Comparison of ENCODE assay signal across 28 mouse cellular contexts in genomic region chr10:42968332-42968731, GRCm38 (mm10).
DNase-seq lines count a peak whose midpoint lies in the region; ATAC-seq lines count a peak whose summit lies in the region.
"Had no signal": no experiment of that assay in that cellular context is flagged by ENCODE, and none has a peak within 500 bp of the region (broad histone marks: within the 10 kb centered on the region; RNA-seq: fewer than 3 reads in every experiment).

No protein-coding gene starts in this region.

- H3K9me3 ChIP-seq in midbrain, embryonic 13.5 days: no peaks in the 10 kb centered on the region
- no peaks in the 10 kb centered on the region for H3K9me3 ChIP-seq in midbrain, embryonic 16.5 days (replicated peaks; ENCODE audit: control insufficient read depth, low read length, poor library complexity, severe bottlenecking)
- H3K9me3 ChIP-seq in forebrain, embryonic 13.5 days (replicated peaks): no peaks in the 10 kb centered on the region
- H3K9me3 ChIP-seq: embryonic facial prominence, embryonic 13.5 days; liver, embryonic 12.5 days; neural tube, embryonic 15.5 days had no signal

- H3K27me3 ChIP-seq in midbrain, embryonic 13.5 days: peaks cover 2% of the 10 kb centered on the region
- H3K27me3 ChIP-seq in midbrain, embryonic 16.5 days (ENCODE audit: control insufficient read depth, insufficient read depth, low read depth, low read length): no peaks in the 10 kb centered on the region
- H3K27me3 ChIP-seq in forebrain, embryonic 13.5 days: no peaks in the 10 kb centered on the region
- H3K27me3 ChIP-seq: neural tube, embryonic 15.5 days had no signal

- H3K4me2 ChIP-seq in midbrain, embryonic 13.5 days (replicated peaks): no peak overlapping the region
- no peak overlapping the region for H3K4me2 ChIP-seq in midbrain, embryonic 16.5 days (ENCODE audit: low read length)
- no peak overlapping the region for H3K4me2 ChIP-seq in forebrain, embryonic 13.5 days
- H3K4me2 ChIP-seq: embryonic facial prominence, embryonic 13.5 days; liver, embryonic 12.5 days; neural tube, embryonic 15.5 days had no signal

- no peaks in the 10 kb centered on the region for H3K36me3 ChIP-seq in midbrain, embryonic 13.5 days
- H3K36me3 ChIP-seq in midbrain, embryonic 16.5 days (ENCODE audit: control insufficient read depth, insufficient read depth, low read length): no peaks in the 10 kb centered on the region
- H3K36me3 ChIP-seq in forebrain, embryonic 13.5 days (ENCODE audit: poor library complexity, severe bottlenecking): no peaks in the 10 kb centered on the region
- H3K36me3 ChIP-seq: embryonic facial prominence, embryonic 13.5 days; liver, embryonic 12.5 days; neural tube, embryonic 15.5 days had no signal

- no peak for ATAC-seq in midbrain, embryonic 13.5 days
- ATAC-seq in midbrain, embryonic 16.5 days: no peak
- no peak; the same call in 1 of the 2 replicates for ATAC-seq in forebrain, embryonic 13.5 days
- ATAC-seq in cerebellum, adult (ENCODE audit: insufficient number of reproducible peaks, low FRiP score, low TSS enrichment): no peak
- ATAC-seq: CD4-positive, CD25-positive, alpha-beta regulatory T cell, adult 4 months; intestine, postnatal 0 days; liver, embryonic 12.5 days; liver, postnatal 0 days; lung, postnatal 0 days had no signal

- peak; percentile 90 for DNase-seq in R1 (ENCODE audit: low read depth, low spot score)
- DNase-seq in ovary, postnatal 36 days (ENCODE audit: low spot score): no peak
- DNase-seq in frontal cortex, postnatal 25 days (ENCODE audit: low spot score in 2 of 2): no peak
- DNase-seq: adrenal gland, postnatal 14 days; cerebellum, adult 18-20 months; cerebellum, postnatal 10 days; gastrocnemius, postnatal 14 days; heart, postnatal 14 days; kidney, adult 9 months; kidney, postnatal 10 days; layer of hippocampus, postnatal 36 days; left cerebral cortex, postnatal 4 days; liver, postnatal 0 days; lung, postnatal 4 days; right cerebral cortex, postnatal 4 days; thymus, postnatal 4 days had no signal

- peaks cover 27% of the 10 kb centered on the region for H3K4me1 ChIP-seq in midbrain, embryonic 13.5 days (replicated peaks)
- peaks cover 4% of the 10 kb centered on the region; the same call in 1 of the 2 replicates for H3K4me1 ChIP-seq in midbrain, embryonic 16.5 days (ENCODE audit: control insufficient read depth, insufficient read depth, low read length)
- H3K4me1 ChIP-seq in forebrain, embryonic 13.5 days: peaks cover 25% of the 10 kb centered on the region

- no peak overlapping the region for H3K9ac ChIP-seq in midbrain, embryonic 13.5 days (replicated peaks)
- no peak overlapping the region; the same call in 1 of the 2 replicates for H3K9ac ChIP-seq in midbrain, embryonic 16.5 days (ENCODE audit: low read depth, low read length)
- no peak overlapping the region for H3K9ac ChIP-seq in forebrain, embryonic 13.5 days
- H3K9ac ChIP-seq: embryonic facial prominence, embryonic 13.5 days; liver, embryonic 12.5 days; liver, postnatal 0 days; neural tube, embryonic 15.5 days had no signal

- H3K4me3 ChIP-seq in midbrain, embryonic 13.5 days (replicated peaks): no peak overlapping the region
- H3K4me3 ChIP-seq in midbrain, embryonic 16.5 days (ENCODE audit: low read depth, low read length): no peak overlapping the region
- no peak overlapping the region for H3K4me3 ChIP-seq in forebrain, embryonic 13.5 days
- H3K4me3 ChIP-seq: embryonic facial prominence, embryonic 13.5 days; liver, embryonic 12.5 days; megakaryocyte, embryonic 14.5 days; neural tube, embryonic 15.5 days had no signal

- 0 out of 2 replicates have a peak overlapping the region, but pooled peaks have one; percentile 0 for H3K27ac ChIP-seq in midbrain, embryonic 13.5 days
- H3K27ac ChIP-seq in midbrain, embryonic 16.5 days (ENCODE audit: low read length): no peak overlapping the region
- peak overlapping the region; percentile 59; the same call in 1 of the 2 replicates for H3K27ac ChIP-seq in forebrain, embryonic 13.5 days
- H3K27ac ChIP-seq: embryonic facial prominence, embryonic 13.5 days; liver, embryonic 12.5 days; neural tube, embryonic 15.5 days; stomach, postnatal 0 days had no signal

- WGBS in midbrain, embryonic 13.5 days: 1% methylated on average over 2 of the region's 2 CpGs
- WGBS in midbrain, embryonic 16.5 days: 3% methylated on average over 2 of the region's 2 CpGs
- WGBS in forebrain, embryonic 13.5 days: 2% methylated on average over 2 of the region's 2 CpGs
